Mouse (Mus musculus): ENCODE results near the gene BC107364.
"Not testable (repeated sequence)": the region's sequence is repeated elsewhere in the genome, so short reads cannot be mapped to it uniquely, and the experiment has no call there.

Gene BC107364

GRCm38 (mm10) chr3:96486064-96486827 lies 34.1 kb upstream of the BC107364 start:
- not testable (repeated sequence) for DNase-seq (ENCODE audit: low spot score in 2 of 2)

GRCm38 (mm10) chr3:96485361-96485760 lies 33.3 kb upstream of the BC107364 start:
- no peak for DNase-seq (ENCODE audit: low spot score in 2 of 2)

- no peak for DNase-seq (ENCODE audit: low spot score in 2 of 2)
Measured at GRCm38 (mm10) chr3:96484921-96485320, 32.8 kb upstream of the BC107364 start.

- DNase-seq (ENCODE audit: low spot score in 2 of 2) = no peak
Measured at GRCm38 (mm10) chr3:96483946-96484345, 31.8 kb upstream of the BC107364 start.

GRCm38 (mm10) chr3:96483044-96483443 lies 30.9 kb upstream of the BC107364 start:
- not testable (repeated sequence) for DNase-seq (ENCODE audit: low spot score in 2 of 2)

GRCm38 (mm10) chr3:96482451-96482850 lies 30.3 kb upstream of the BC107364 start:
- no peak for DNase-seq (ENCODE audit: low spot score in 2 of 2)

- no peak for DNase-seq (ENCODE audit: low spot score in 2 of 2)
Measured at GRCm38 (mm10) chr3:96481856-96482255, 29.8 kb upstream of the BC107364 start.

GRCm38 (mm10) chr3:96480684-96481270 lies 28.7 kb upstream of the BC107364 start:
- DNase-seq (ENCODE audit: low spot score in 2 of 2) = no peak

- no peak for DNase-seq (ENCODE audit: low spot score in 2 of 2)
Measured at GRCm38 (mm10) chr3:96479249-96479648, 27.1 kb upstream of the BC107364 start.

GRCm38 (mm10) chr3:96477558-96477957 lies 25.5 kb upstream of the BC107364 start:
- DNase-seq (ENCODE audit: low spot score in 2 of 2) = no peak

- no peak for DNase-seq (ENCODE audit: low spot score in 2 of 2)
Measured at GRCm38 (mm10) chr3:96477084-96477483, 25.0 kb upstream of the BC107364 start.

- DNase-seq (ENCODE audit: low spot score in 2 of 2) = no peak
Measured at GRCm38 (mm10) chr3:96474909-96475655, 23.0 kb upstream of the BC107364 start.

- not testable (repeated sequence) for DNase-seq (ENCODE audit: low spot score in 2 of 2)
Measured at GRCm38 (mm10) chr3:96473556-96473955, 21.4 kb upstream of the BC107364 start.

GRCm38 (mm10) chr3:96472066-96472465 lies 20.0 kb upstream of the BC107364 start:
- DNase-seq (ENCODE audit: low spot score in 2 of 2) = no peak

GRCm38 (mm10) chr3:96469626-96470025 lies 17.5 kb upstream of the BC107364 start:
- DNase-seq (ENCODE audit: low spot score in 2 of 2) = no peak

- DNase-seq (ENCODE audit: low spot score in 2 of 2) = not testable (repeated sequence)
Measured at GRCm38 (mm10) chr3:96468335-96468734, 16.2 kb upstream of the BC107364 start.

GRCm38 (mm10) chr3:96467641-96468040 lies 15.5 kb upstream of the BC107364 start:
- no peak for DNase-seq (ENCODE audit: low spot score in 2 of 2)

GRCm38 (mm10) chr3:96463891-96464290 lies 11.8 kb upstream of the BC107364 start:
- no peak for DNase-seq (ENCODE audit: low spot score in 2 of 2)

- not testable (repeated sequence) for DNase-seq (ENCODE audit: low spot score in 2 of 2)
Measured at GRCm38 (mm10) chr3:96460568-96460870, 8.4 kb upstream of the BC107364 start.

- not testable (repeated sequence) for DNase-seq (ENCODE audit: low spot score in 2 of 2)
Measured at GRCm38 (mm10) chr3:96459757-96460567, 7.9 kb upstream of the BC107364 start.

- DNase-seq (ENCODE audit: low spot score in 2 of 2) = not testable (repeated sequence)
Measured at GRCm38 (mm10) chr3:96458886-96459439, 6.9 kb upstream of the BC107364 start.

GRCm38 (mm10) chr3:96458008-96458407 lies 5.9 kb upstream of the BC107364 start:
- DNase-seq (ENCODE audit: low spot score in 2 of 2) = not testable (repeated sequence)
